Mouse (Mus musculus): ENCODE measurements around the gene Krtap31-2. TPM values are rescaled to one million over a fixed set of nuclear protein-coding genes. Genes with fewer than 3 reads are reported as not detected.

Krtap31-2 gene
- not detected for total RNA-seq (2021)
- long read RNA-seq, experiment 1, result 0 reads
- long read RNA-seq, experiment 2, result 0 reads

DNA sequence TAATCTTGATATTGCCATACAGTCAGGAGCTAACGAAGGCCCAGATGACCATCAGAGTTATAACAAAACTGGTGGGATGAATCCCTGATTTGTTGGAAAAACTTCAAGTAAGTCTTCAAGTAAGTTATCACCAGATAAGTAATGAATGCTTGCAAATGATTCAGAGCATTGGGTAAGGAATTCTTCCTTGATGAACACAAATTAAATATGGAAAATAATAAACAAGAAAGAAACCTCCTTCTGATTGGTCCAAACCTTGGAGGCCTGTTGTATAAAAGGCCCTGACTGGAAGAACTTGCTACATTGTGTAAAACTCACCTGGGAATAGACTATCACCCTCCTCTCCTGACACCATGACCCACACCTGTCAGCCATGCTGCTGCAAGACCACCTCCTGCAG is at the start of gene Krtap31-2:
Gene Krtap31-2 (plus strand): TSS at position 301 of the 400 bp plus-strand sequence.
- intact Hi-C loops (cut with DNase I), result no loop called here
- H3K27ac ChIP-seq, result no peak within 1 kb of the TSS
- no peak within 1 kb of the TSS for H3K4me3 ChIP-seq
- no peak for DNase-seq
- no peak for TF ChIP-seq CTCF (IDR thresholded peaks at IDR 0.05)

DNA sequence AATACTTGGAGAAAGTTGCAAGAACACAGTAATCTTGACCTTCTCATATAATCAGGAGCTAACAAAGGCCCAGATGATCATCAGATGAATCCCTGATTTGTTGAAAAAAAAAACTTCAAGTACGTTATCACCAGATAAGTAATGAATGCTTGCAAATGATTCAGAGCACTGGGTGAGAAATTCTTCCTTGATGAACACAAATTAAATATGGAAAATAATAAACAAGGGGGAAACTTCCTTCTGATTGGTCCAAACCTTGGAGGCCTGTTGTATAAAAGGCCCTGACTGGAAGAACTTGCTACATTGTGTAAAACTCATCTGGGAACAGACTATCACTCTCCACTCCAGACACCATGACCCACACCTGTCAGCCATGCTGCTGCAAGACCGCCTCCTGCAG is 28.5 kb upstream of the Krtap31-2 start, which contains the start of gene Krtap31-1:
Gene Krtap31-1 (plus strand): TSS at position 301 of the 400 bp plus-strand sequence.
- no peak for DNase-seq
- H3K4me3 ChIP-seq, result no peak within 1 kb of the TSS
- intact Hi-C loops (cut with DNase I), result no loop called here
- no peak for TF ChIP-seq CTCF (IDR thresholded peaks at IDR 0.05)
- no peak within 1 kb of the TSS for H3K27ac ChIP-seq

DNA sequence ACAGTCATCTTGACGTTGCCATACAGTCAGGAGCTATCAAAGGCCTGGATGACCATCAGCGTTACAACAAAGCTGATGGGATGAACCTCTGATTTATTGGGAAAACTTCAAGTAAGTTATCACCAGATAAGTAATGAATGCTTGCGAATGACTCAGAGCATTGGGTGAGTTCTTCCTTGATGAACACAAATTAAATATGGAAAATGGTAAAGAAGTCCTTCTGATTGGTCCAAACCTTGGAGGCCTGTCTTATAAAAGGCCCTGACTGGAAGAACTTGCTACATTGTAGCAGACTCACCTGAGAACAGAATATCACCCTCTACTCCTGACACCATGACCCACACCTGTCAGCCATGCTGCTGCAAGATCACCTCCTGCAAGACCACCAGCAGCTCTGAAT is 21.6 kb upstream of the Krtap31-2 start, which contains the start of gene Gm11565:
Gene Gm11565 (plus strand): TSS at position 301 of the 400 bp plus-strand sequence.
- intact Hi-C loops (cut with DNase I), result no loop called here
- Histone ChIP-seq H3K27ac (no peak within 1 kb of the TSS), H3K4me3 (no peak within 1 kb of the TSS)
- no peak for TF ChIP-seq CTCF (IDR thresholded peaks at IDR 0.05)
- no peak for DNase-seq

DNA sequence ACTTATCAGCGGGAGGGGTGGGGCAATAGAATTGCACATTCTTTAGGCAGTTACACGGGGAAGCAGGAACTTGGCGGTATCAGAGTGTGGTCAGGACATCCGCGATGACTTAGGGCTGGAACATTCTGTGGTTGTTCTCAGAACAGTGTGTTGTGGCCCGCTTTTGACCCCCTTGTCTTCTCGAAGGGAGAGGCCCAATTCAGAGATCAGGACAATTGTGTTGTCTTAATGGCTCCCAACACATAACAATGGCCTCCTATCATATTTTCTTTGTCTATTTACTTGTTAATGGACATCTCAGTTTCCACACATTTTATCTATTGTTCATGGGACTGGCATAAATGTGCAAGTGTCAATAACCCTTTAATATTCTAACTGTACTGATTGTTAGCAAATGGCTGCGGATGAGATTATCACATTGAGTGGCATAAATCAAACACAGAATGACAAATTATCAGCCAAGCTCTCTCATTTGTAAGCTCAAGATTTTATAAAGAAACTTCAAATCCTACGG is 1.7 kb downstream of the Krtap31-2 start:
- TF ChIP-seq CTCF (IDR thresholded peaks at IDR 0.05), result no peak
- intact Hi-C loops (cut with DNase I), result no loop called here
- no peak overlapping the region for H3K4me3 ChIP-seq
- H3K27ac ChIP-seq, result no peak overlapping the region
- no peak for DNase-seq

DNA sequence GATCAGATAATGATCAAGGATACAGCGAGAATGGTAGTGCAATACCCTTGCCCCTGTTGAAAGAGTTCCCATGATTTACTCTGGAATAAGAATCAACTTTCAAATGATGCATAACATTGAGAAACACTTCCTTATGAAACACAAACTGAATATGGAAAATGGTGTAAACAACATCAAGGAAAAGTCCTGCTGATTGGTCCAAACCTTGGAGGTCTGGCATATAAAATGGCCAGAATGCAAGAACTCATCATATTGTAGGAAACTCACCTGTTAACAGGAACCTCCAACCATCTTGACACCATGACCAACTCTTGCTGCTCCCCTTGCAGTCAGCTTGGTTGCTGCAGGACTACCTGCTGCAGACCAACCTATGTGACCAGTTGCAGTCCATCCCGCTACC is 12.1 kb downstream of the Krtap31-2 start, which contains the start of gene Krtap9-5:
Gene Krtap9-5 (plus strand): TSS at position 301 of the 400 bp plus-strand sequence.
- DNase-seq, result no peak
- TF ChIP-seq CTCF (IDR thresholded peaks at IDR 0.05), result no peak
- no peak within 1 kb of the TSS for H3K4me3 ChIP-seq
- H3K27ac ChIP-seq, result no peak within 1 kb of the TSS
- intact Hi-C loops (cut with DNase I), result no loop called here

DNA sequence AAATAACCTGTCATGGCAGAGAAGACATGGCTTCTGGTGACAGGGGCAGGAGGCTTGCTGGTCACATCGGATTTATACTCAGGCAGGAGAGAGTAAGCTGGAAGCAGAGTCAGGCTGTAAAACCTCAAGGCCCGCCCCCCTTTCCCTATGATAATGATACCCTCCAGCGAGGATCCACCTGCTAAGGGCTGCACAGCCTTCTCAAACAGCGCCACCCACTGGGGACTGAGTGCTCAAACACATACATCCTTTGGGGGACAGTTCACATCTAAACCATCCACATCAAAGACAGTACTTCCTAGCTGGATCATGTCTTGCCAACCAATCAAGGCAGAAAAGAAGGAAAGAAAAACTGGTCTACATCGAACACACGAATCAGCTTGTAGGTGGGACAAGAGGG is 28.1 kb downstream of the Krtap31-2 start:
- no peak for TF ChIP-seq CTCF (IDR thresholded peaks at IDR 0.05)
- intact Hi-C loops (cut with DNase I), result no loop called here
- no peak overlapping the region for H3K27ac ChIP-seq

DNA sequence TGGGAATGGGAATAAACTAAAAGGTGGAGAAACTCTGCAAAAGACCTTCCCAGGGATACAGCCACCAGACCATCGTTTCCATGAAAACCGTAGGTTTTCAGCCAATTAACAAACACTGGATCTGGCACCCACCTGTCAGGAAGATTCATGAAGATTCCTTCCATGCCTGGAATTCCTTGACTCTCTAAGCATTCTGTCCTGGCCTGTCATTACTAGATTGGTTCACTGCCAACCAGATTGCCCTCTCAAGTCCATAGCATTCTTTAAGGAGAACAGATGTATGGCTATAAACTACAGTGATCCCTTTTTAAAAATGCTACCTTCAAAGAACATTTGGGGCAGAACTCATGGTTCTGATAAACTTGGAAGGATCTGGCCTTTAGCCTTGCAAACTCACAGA is 29.9 kb downstream of the Krtap31-2 start:
- TF ChIP-seq CTCF (IDR thresholded peaks at IDR 0.05), result no peak
- Histone ChIP-seq H3K27ac (no peak overlapping the region), H3K4me3 (no peak overlapping the region)
- no peak for DNase-seq
- intact Hi-C loops (cut with DNase I), result no loop called here

More for the DNA sequence above, 28.1 kb downstream of the Krtap31-2 start:
- no peak overlapping the region for H3K4me3 ChIP-seq
- DNase-seq, result no peak

DNA sequence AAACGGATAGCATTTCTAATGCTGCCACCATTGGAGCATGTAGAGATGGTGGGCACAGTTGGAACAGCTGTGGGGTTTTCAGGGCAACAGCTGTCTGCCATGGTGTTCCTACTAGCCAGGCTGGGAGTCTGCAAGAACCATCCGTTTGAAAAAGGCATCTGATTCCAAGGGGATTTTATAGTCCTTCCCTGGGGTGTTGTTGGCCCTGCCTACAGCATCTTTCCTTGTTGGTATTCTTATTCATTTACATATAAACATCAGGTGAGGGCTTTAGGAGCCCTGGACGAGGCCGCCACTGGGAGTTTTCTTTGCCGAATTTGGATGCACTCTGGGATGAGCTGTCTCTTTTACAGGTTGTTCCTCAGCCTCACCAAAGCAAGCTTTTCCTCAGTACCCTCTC is 42.9 kb downstream of the Krtap31-2 start, which contains the start of gene Krtap29-1:
Gene Krtap29-1 (minus strand): TSS at position 101 of the 400 bp plus-strand sequence.
- no peak for TF ChIP-seq CTCF (IDR thresholded peaks at IDR 0.05)
- DNase-seq, result no peak

DNA sequence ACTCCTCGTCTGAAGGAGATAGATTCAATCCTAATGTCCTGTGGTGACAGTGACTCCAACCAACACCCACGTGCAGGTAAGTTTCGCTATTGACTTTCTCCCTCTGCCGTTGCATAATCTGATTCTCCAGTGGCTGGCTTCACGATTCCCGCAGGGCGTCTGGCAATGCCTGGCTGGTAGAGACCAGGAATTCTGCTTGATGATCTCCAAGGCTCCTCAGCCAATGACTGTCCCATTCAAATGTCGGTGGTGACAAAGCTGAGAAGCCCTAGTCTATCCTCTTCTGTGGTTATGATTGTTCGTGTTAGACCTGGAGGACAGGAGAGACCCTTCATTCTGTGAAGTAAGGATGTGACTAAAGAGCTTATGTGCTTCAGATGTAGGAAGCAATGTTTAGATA is 46.6 kb downstream of the Krtap31-2 start:
- H3K4me3 ChIP-seq, result no peak overlapping the region
- intact Hi-C loops (cut with DNase I), result no loop called here
- no peak for DNase-seq
- TF ChIP-seq CTCF (IDR thresholded peaks at IDR 0.05), result no peak
- no peak overlapping the region for H3K27ac ChIP-seq

More for the DNA sequence above, 42.9 kb downstream of the Krtap31-2 start, which contains the start of gene Krtap29-1:
- H3K27ac ChIP-seq, result no peak within 1 kb of the TSS
- H3K4me3 ChIP-seq, result no peak within 1 kb of the TSS
- intact Hi-C loops (cut with DNase I), result no loop called here

DNA sequence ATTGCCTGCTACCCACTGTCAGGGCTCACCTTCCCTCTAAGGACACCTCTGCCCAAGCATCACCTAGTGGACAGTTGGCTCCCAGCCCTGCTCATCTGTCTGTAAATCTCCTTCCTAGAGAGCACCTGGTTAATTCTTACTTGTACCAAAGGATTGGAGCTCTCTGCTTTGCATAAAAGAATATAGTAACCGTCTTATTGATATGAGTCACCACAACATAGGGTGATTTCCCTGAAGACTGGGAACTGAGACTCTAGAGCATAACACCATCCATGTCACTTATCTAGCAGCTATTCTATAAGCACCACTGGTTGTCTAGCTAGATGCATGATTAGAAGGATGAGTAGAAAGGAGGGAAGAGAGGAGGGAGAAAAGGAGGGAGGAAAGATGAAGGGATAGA is 47.4 kb downstream of the Krtap31-2 start:
- TF ChIP-seq CTCF (IDR thresholded peaks at IDR 0.05), result no peak

DNA sequence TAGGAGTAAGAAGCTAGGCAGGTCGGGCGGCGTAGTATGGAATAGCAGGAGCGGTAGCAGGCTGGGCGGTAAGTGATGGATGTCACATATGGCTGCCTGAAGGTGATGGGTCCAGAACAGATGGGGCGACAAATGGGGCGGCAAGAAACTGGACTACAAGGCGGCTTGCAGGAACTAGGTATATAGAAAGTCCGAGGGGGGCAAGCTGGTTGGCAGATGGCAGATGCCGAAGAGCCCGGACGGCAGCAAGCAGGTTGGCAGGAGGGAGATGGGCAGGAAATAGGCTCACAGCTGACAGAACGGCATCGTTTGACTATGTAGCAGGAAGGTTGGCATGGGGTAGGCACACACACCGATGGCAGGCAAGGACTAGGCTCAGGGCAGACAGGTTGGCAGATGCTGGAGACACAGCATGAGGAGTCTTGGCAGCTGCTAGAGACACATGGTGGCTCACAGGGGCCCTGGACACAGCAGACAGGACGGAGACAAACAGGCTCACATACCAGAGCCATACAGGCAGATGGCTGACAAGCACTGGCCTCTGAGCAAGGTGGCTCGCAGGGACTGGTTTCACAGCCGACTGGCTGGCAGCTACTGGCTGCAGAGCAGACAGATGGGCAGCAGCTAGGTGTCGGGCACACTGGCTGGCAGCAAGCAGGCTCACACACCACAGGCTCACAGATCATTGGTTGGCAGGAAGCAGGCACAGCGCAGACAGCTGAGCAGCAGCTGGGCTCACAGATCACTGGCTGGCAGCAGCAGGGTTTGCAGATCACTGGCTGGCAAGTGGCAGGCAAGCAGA is 49.4 kb downstream of the Krtap31-2 start:
- Histone ChIP-seq H3K4me3 (peak overlapping the region; percentile 38), H3K27ac (no peak overlapping the region)
- no peak for TF ChIP-seq CTCF (IDR thresholded peaks at IDR 0.05)
- DNase-seq, result peak; percentile 82
- intact Hi-C loops (cut with DNase I), result no loop called here

More for the DNA sequence above, 47.4 kb downstream of the Krtap31-2 start:
- H3K4me3 ChIP-seq, result no peak overlapping the region
- H3K27ac ChIP-seq, result no peak overlapping the region
- intact Hi-C loops (cut with DNase I), result no loop called here
- no peak for DNase-seq

DNA sequence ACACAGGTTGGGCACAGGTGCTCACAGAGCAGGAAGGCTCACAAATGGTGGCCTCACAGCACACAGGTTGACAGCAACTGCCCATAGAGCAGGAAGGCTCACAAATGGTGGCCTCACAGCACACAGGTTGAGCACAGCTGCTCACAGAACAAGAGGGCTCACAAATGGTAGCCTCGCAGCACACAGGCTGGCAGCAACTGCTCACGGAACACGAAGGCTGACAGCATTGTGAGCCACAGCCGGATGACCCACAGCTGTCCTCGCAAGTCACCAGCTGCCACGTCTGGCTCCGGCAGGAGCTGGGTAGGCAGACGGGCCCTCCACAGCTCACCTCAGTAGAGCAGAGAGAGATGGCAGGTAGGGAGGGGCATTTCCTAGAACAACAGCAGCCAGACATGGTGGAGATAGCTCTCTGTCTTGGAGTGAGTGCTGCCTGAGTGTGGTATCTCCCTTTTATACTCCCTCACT is 50.1 kb downstream of the Krtap31-2 start, which contains the start of gene Krtap16-1:
Gene Krtap16-1 (minus strand): TSS at position 418 of the 468 bp plus-strand sequence.
- Histone ChIP-seq H3K27ac (no peak within 1 kb of the TSS), H3K4me3 (peak within 1 kb of the TSS; percentile 38)
- no peak for TF ChIP-seq CTCF (IDR thresholded peaks at IDR 0.05)
- intact Hi-C loops (cut with DNase I), result no loop called here
- DNase-seq, result no peak

Other genes starting within 250 kb of the Krtap31-2 start
- not detected for gene Gm14190, start 245.6 kb upstream of the Krtap31-2 start, total RNA-seq (2021)
- gene Gm14180, start 202.0 kb upstream of the Krtap31-2 start, total RNA-seq (2021), result not detected
- not detected for gene Gm11595, start 163.4 kb upstream of the Krtap31-2 start, total RNA-seq (2021)
- gene Krtap4-8, start 155.6 kb upstream of the Krtap31-2 start, total RNA-seq (2021), result not detected
- not detected for gene Krtap4-9, start 151.1 kb upstream of the Krtap31-2 start, total RNA-seq (2021)
- not detected for gene Gm11596, start 142.8 kb upstream of the Krtap31-2 start, total RNA-seq (2021)
- gene Gm11569, start 137.4 kb upstream of the Krtap31-2 start, total RNA-seq (2021), result not detected
- not detected for gene Gm11554, start 131.8 kb upstream of the Krtap31-2 start, total RNA-seq (2021)
- gene Krtap4-13, start 126.4 kb upstream of the Krtap31-2 start, total RNA-seq (2021), result not detected
- not detected for gene Gm11564, start 120.6 kb upstream of the Krtap31-2 start, total RNA-seq (2021)
- not detected for gene 2300003K06Rik, start 98.2 kb upstream of the Krtap31-2 start, total RNA-seq (2021)
- not detected for gene Krtap4-16, start 84.7 kb upstream of the Krtap31-2 start, total RNA-seq (2021)
- gene Gm11568, start 78.4 kb upstream of the Krtap31-2 start, total RNA-seq (2021), result not detected
- not detected for gene Gm11559, start 71.8 kb upstream of the Krtap31-2 start, total RNA-seq (2021)
- gene Krtap9-1, start 62.9 kb upstream of the Krtap31-2 start, total RNA-seq (2021), result not detected
- gene Gm11567, start 57.1 kb upstream of the Krtap31-2 start, total RNA-seq (2021), result not detected
- gene Krtap31-1, start 28.4 kb upstream of the Krtap31-2 start, total RNA-seq (2021), result not detected
- gene Gm11565, start 21.5 kb upstream of the Krtap31-2 start, total RNA-seq (2021), result not detected
- gene Krtap9-5, start 12.2 kb downstream of the Krtap31-2 start, total RNA-seq (2021), result not detected
- not detected for gene Krtap29-1, start 42.8 kb downstream of the Krtap31-2 start, total RNA-seq (2021)
- gene Krtap16-1, start 50.3 kb downstream of the Krtap31-2 start, total RNA-seq (2021), result not detected
- gene Krtap17-1, start 57.7 kb downstream of the Krtap31-2 start, total RNA-seq (2021), result not detected
- not detected for gene Krt33a, start 79.9 kb downstream of the Krtap31-2 start, total RNA-seq (2021)
- not detected for gene Krt33b, start 93.6 kb downstream of the Krtap31-2 start, total RNA-seq (2021)
- not detected for gene Krt34, start 105.3 kb downstream of the Krtap31-2 start, total RNA-seq (2021)
- not detected for gene Krt31, start 114.3 kb downstream of the Krtap31-2 start, total RNA-seq (2021)
- not detected for gene Krt32, start 151.9 kb downstream of the Krtap31-2 start, total RNA-seq (2021)
- not detected for gene Krt35, start 159.9 kb downstream of the Krtap31-2 start, total RNA-seq (2021)
- gene Krt36, start 169.3 kb downstream of the Krtap31-2 start, total RNA-seq (2021), result not detected
- not detected for gene Krt13, start 185.3 kb downstream of the Krtap31-2 start, total RNA-seq (2021)
- gene Krt15, start 199.6 kb downstream of the Krtap31-2 start, total RNA-seq (2021), result not detected
- gene Krt19, start 212.4 kb downstream of the Krtap31-2 start, total RNA-seq (2021), result under 1 TPM in 1 of 2 experiments, not detected in 1; 0.20 TPM

Measured in gastrocnemius, adult 2 months (tissue).